Mouse (Mus musculus) right cerebral cortex, postnatal 4 days (tissue): ENCODE measurements at regions not wholly inside any gene's neighbourhood (a gene's known extent, or its start where the extent isn't known, plus 50 kb on each side); places are given as distances from the start of the nearest gene placed in this dataset.

Experiments used
- DNase-seq: peaks from one replicate; pipeline ENCODE4 v3.0.0-alpha.2; 2022

DNA sequence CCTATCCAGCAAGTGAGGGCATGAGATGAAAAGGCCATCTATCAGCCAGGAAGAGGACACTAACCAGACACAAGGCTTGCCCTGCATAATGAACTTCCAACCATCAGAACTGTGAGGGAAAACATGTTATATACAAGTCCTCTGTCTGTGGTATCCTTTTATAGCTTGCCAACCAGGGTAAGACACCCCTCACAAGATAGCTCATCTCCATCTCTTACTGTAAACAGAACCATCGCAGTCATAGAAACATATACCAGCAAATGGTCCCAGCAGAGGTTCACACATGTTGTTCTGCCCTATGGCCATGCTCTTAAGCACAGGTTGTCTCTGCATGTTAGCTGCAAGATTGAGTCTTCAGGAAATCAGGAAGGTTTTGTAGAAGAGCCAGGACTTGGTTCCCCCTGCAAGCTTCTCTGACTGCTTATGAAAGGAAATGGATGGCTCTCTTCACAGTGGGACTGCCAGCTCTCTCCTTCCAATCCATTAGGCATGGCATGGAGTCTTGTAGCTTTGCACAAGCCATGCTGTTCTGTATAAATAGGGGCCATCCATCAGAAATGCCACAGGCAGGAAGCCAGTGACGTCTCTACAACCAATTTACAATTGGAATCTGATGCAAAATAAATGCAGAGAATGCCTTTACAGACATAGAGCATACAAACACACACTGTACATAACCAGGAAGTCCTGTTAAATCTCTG is 1514.0 kb upstream of the Lrrc6 start:
- DNase-seq: no peak

GRCm38 (mm10) chr15:68011162-68011561 is 1510.5 kb upstream of the Lrrc6 start:
- DNase-seq: no peak

DNA sequence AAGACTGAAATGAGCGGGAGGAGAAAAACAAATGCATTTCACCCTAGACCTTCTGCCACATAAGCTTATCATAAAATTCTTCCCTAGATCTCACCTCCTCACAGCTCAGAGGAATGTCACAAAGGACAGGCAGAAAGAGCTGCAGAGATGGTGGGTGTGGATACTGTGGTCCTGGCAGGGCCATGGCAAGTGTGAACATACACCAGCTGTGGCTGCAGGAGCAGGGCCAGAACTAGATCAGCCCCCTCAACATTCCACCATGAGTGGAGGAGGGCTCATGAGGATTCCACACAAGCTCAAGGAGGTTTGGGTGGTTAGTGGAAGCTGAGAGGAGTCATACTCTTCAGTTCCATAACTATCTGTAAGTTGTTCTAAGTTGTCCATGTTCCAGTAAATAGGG is 1509.5 kb upstream of the Lrrc6 start:
- DNase-seq: no peak

DNA sequence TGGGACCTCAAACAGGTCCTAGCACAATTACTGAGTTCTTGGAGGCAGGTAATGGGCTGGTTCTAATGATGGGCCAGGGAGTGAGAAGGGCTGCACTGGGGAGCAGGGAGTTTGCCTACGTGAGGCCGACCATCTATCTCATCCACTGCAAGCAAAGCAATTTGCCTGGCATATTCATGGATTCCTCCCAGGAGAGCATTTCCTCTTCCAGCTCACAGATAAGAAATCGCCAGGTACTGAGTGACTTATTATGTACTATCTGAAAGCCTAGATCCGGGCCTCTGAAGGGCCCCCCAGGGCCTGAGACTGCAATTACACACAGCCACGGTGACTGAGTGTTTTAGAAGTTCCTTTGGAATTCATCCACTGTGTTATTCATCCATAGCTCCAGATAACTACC is 1504.1 kb upstream of the Lrrc6 start:
- no peak for DNase-seq

DNA sequence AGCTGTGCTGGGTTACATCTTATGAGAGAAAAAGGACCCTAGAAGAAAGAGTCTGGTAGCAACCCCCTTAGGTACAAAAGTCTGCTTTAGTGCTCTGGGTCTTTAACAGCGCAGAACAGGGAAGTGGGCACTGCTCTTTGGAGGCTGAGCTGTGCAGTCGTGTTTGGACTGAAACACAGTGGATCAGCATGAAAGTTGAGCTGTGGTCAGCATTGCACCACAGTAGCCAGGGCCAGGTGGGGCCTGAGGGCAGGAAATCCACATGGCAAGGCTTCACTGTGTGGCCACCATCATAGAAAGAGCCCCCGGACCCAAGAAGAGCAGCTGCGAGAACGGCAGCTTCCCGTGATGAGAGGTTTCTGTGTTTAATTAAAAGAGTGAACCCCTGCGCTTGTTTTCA is 1495.8 kb upstream of the Lrrc6 start:
- no peak for DNase-seq

DNA sequence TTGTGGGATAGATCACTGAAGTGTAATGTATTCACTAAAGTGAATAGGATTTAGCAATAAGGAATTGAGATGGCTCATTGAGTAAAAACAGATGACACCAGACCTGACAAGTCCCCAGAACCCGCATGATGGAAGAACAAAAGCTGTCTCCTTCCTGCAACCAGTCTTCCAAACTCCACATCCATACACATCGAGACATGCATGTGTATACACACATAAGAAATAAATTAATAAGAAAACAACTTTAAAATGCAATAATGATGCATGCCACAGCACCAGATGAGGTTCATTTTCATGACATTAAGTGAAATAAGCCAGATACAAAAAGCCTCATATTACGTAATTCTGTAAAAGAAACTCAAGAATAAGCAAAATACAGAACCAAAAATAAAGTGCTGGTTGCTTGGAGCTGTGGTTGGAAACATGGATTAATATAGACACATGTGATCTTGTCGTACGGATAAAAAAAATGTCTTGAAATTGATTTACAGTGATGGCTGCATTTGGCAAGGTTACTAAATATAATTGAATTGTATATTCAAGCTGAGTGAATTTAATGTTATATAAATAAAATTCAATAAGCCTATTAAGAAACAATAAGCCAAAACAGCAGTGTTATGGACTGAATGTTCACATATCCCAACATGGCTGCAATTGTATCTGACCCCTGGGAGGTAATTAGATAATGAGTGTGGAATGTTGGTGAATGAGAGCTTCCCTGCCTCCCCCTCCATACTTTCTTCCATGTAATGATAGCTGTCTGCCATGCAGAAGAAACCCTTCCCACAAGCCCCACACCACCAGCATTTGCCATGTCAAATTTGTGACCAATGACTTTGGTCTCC is 1488.9 kb upstream of the Lrrc6 start:
- DNase-seq: no peak

GRCm38 (mm10) chr15:67987941-67988340 is 1487.2 kb upstream of the Lrrc6 start:
- DNase-seq: no peak

DNA sequence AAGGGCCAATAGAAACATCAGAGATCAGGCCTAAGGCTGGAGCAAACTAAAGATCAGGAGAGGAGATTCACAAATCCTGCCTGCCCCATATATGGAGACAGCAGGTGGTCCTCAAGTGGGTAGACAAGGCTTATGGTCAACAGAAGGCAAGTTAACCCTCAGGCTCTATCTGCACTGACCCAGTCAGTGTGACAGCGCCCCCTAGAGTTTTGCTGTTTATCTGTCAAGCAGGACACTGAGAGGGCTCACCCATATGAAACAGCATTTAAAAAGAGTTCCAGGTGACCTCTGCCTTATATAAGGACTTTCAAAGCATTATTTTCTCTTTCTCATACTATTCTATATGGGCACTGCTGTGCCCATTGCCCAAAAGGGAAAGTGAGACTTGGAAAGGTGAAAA is 1482.5 kb upstream of the Lrrc6 start:
- DNase-seq: no peak

DNA sequence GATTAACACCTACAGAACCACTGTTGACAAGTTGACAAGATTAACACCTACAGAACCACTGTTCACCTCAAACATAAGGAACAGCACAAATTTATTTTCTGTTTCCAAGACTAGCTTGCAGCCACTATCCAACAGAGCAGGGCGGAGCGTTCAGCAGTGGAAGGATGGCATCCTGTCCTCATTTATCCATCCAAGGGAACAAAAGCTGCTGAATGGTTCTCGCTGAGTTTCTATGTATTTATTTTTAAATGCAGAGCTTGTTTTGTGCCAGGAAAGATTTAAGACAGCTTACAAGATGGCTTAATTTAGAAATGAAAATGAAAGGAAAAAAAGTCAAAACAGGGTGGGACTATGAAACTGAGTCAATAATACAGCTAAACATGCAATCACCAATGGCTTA is 1481.2 kb upstream of the Lrrc6 start:
- DNase-seq: no peak

- DNase-seq: no peak
Observed at GRCm38 (mm10) chr15:67979451-67979850, 1478.7 kb upstream of the Lrrc6 start.

DNA sequence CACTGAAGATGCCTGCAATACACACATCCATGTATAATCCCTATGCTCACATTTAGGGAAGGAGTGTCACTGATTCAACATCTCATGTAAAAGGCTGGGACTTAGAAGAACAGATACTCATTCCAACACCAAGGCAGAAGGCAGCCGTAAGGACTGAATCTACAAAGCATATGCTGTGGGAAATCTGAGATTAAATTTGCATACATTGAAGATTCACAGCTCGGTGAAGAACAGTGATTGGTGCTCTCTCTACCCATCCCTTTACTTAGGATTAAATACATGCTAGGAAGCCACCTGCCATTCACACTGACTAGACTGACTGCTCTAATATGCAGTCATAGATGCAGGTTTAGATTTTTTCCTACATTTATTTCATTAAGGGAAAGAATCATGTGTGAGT is 1476.5 kb upstream of the Lrrc6 start:
- no peak for DNase-seq

DNA sequence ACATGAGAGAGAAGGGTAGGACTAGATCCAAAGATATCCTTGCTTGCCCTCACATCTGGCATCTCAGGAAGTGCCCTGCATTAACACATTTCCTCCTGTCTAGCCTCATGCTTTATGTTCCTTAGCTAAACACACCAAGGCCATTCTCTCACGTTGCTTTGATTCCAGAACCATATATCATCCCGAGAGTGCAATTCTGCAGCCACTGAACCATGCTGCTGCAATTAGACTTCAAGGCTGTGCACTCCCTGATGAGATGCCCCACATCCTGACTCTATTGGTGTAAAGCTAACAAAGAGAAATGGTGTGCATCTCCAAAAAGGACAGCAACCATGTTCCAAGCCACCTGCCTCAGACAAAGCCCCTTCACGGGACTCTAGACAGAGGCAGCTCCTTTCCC is 1471.3 kb upstream of the Lrrc6 start:
- no peak for DNase-seq

- no peak for DNase-seq
Observed at GRCm38 (mm10) chr15:67954216-67954615, 1453.5 kb upstream of the Lrrc6 start.

DNA sequence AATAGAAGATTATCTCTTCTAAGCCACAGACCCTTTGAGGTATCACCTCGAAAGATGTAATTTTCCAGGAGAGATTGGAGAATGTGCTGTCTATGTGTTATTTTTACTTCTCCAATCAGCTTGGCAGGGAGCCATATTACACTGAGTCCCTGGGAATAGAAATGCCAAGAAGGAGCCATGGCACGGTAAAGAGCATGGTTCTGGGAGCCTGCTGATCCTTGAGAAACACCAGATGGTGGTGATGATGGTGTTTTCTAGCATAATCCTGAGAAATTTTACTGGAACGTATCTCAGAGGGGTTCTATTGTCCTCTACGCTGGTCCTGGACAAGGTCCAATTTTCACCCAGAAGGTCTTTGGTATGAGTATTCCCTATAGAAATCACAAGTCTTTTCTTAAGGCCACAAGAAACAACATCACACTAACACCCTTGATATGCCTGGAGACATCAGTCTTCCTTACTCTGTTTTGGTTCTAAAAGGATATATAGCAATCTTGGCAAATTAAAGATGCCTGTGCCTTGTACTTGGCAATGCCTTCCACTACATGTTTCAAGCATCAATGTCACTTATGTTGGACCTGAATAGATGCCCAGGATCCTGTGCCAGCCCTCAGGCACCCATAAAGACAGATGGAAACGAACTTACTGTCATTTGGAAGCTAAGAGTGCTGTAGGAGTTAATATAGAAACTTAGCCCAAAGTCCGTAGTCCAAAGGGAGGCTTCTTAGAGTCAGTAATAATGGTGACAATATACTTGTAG is 1449.8 kb upstream of the Lrrc6 start:
- no peak for DNase-seq

- no peak for DNase-seq
Observed at GRCm38 (mm10) chr15:67944330-67945082, 1443.8 kb upstream of the Lrrc6 start.

DNA sequence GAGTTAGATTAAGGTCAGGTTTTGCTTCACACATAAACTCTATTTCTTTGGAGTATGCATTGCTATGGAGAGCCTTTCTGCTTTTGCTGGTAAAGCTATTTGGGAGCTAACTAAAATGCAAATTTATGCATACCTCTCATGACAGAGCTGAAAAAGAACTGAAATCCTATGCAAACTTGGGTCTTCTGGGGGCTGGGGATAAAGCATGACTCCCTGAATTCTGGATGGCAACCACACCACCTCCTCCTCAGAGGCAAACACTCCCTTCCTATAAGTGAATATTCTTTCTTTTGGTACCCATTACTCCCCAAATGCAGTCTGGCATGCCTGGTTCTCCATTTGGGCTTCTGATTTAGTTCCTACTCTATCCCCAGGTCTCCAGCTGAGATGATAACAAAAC is 1442.3 kb upstream of the Lrrc6 start:
- DNase-seq: no peak

DNA sequence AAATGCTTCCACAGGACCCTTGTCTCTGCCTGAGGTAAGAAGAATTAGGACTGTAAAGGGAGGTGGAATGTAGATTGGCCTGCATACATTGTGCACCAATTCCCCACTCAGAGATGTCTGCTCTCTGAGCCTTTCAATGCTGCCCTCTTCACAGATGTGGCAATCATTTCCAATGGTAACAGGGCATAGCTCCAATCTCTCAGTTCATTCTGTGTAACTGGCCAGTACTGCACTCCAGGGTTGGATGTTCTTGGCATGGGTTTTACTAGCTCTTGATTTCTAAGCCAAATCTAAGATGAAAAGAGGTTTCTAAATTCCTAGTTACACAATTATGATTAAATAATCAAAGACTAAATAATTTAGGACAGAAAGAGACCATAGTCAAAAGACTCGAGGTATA is 1439.8 kb upstream of the Lrrc6 start:
- DNase-seq: no peak

GRCm38 (mm10) chr15:67924885-67925284 is 1424.2 kb upstream of the Lrrc6 start:
- DNase-seq: no peak

DNA sequence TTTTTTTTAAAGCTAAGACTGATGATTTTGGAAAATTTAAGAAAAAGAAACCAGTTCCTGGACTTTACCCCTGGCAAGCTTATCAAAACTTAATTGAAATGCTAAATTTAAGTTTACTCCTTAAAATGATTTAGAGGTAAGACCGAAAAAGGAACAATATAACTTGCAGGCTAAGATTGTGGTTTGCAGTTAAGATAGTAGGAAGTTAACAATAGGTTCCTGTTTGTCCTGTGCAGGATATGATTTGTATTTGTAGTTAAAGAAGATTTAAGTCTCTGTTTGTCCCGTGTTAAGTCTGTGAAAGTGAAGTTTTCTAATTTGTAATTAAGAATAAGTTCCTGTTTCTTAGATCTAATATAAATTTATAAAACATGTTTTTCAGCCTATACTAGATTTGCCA is 1406.3 kb upstream of the Lrrc6 start:
- no peak for DNase-seq

DNA sequence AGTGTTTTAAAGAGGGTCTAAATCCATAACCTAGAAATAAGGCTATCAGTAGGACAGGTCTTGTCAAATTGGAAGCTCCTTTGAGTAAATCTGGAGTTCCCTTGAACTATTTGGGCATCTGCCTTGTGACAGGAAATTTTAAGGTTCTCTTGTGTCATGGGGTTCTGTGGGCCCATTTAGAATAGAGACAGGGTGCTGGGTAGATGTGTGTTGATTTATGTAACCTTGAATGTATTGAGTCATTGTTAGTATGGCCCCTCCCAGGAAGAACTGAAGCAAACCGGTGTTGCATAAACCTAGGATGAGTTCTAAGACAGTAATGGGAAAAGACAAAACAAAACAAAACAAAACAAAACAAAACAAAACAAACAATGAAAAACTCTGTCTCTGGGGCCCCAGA is 1404.6 kb upstream of the Lrrc6 start:
- no peak for DNase-seq

- no peak for DNase-seq
Observed at GRCm38 (mm10) chr15:67904646-67905045, 1403.9 kb upstream of the Lrrc6 start.

GRCm38 (mm10) chr15:67902982-67903381 is 1402.3 kb upstream of the Lrrc6 start:
- DNase-seq: no peak

- no peak for DNase-seq
Observed at GRCm38 (mm10) chr15:67901191-67901601, 1400.5 kb upstream of the Lrrc6 start.
